Mouse (Mus musculus): ENCODE results near the gene Myo3a. TPM values are rescaled to one million over a fixed set of nuclear protein-coding genes. Genes with fewer than 3 reads are reported as not detected.
A peak's percentile ranks its signal among the peaks of the same experiment; 100 is the strongest.

Gene Myo3a
- polyA plus RNA-seq, 1 experiment from 2014 or later = not detected

DNA sequence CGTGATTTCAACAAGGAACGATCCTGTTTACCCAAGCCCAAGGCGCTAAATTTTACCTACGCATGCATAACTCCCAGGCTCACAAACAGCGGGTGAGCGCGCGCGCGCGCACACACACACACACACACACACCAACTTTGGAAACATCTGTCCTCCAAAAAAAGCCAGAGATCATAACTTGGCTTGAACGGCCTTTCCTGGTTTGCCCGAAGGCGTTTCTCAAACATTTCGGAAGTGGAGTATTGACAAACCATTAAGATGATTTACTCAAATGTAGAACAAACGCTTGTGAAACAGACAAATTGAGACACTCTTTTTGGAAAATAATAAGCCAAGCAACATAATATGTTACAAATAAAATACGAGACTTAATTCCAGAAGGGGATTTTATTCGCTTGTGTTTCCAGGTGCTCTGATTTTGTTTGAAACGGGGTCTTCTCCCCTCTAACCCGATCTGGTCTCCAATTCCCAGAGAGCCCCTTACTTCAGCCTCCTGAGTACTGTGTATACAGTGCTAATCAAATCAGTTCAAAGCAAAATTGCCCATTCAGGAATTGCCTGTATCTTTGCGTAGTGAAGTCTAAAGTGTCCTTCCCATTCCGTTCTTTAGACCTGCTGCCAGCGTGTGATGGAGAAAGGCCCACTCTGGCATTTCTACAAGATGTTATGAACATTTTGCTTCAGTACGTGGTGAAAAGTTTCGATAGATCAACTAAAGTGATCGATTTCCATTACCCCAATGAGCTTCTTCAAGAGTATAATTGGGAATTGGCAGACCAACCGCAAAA lies 397.1 kb downstream of the Myo3a start:
- peak overlapping the region; percentile 58 for H3K4me3 ChIP-seq (ENCODE audit: low read depth, low read length)
- H3K9ac ChIP-seq (ENCODE audit: low read depth, low read length) = peak overlapping the region; percentile 40
- peaks cover 13% of the 10 kb centered on the region for H3K27me3 ChIP-seq (ENCODE audit: control insufficient read depth, insufficient read depth, low read depth, low read length)
- peak overlapping the region; percentile 95 for H3K27ac ChIP-seq (ENCODE audit: low read length)
- 3% methylated on average over 27 of the region's 27 CpGs for WGBS
- ATAC-seq = no peak
- peaks cover 5% of the 10 kb centered on the region; the same call in 1 of the 2 replicates for H3K4me1 ChIP-seq (ENCODE audit: control insufficient read depth, insufficient read depth, low read length)
- no peaks in the 10 kb centered on the region for H3K9me3 ChIP-seq (replicated peaks; ENCODE audit: control insufficient read depth, low read length, poor library complexity, severe bottlenecking)
- H3K4me2 ChIP-seq (ENCODE audit: low read length) = peak overlapping the region; percentile 76
- no peaks in the 10 kb centered on the region for H3K36me3 ChIP-seq (ENCODE audit: control insufficient read depth, insufficient read depth, low read length)

DNA sequence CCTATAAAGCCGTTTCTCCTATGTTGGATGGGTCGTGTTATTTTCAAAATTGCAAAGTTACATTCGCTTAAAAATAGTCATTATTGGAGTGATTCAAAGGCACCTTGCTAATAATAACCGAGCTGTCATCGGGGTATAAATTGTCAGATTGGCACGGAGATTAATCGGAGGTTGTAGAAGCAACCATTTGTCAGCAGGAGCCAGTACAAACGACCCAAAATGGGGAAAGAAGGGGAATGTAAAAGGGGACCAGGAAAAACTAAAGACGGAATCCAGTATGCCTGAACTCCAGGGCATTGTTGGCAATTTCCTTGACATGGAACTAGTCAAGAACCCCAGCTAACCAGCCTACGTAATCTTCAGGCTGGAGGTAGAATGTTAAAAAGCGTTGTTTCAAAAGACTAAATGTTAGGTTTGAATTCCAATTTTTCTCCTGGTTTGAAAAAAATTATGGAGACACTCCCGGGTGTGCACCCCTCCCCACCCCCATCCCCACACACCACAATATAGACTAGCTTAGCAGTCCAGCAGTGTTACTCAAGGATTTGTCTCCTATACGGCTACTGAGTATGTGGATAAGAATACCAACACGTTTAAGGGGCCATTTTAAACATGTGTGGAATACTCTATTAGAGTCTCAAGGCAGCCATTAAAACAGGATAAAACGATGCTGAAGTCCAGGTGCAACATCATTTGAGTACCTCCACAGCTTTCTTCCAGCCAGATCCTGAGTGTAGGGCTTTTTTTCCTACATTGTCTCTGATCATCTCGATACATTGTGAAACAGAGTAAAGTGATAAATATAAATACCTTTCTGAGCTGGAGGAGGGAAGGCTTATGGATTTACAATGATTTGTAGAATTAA lies 398.0 kb downstream of the Myo3a start:
- ATAC-seq = no peak

DNA sequence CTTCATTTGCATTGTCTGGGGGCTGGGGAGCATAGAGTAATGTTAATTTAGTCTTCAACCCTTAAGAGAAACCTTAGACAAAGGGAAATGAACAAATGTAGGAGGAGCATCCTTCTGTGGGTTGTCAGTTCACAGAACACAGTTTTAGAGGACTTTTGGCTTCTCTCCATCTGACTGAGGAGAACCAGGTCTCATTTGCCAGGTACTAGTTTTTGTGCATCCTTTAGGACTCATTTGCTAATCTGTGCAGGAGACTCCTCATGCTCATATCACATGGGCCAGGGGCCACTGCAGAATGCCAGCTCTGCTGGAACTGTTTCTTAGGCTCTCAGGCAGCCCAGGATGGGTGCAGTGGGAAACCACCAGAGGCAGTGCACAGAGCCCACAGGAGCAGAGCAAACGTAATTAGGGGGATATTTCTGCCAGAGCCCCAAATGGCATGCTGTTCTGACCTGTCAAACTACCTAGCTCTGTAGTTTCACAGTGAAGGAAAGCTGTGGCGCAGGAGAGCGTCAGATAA lies 399.9 kb downstream of the Myo3a start:
- H3K4me2 ChIP-seq (ENCODE audit: low read length) = peak overlapping the region; percentile 76
- no peaks in the 10 kb centered on the region for H3K9me3 ChIP-seq (replicated peaks; ENCODE audit: control insufficient read depth, low read length, poor library complexity, severe bottlenecking)
- H3K9ac ChIP-seq (ENCODE audit: low read depth, low read length) = peak overlapping the region; percentile 59
- peak overlapping the region; percentile 58 for H3K4me3 ChIP-seq (ENCODE audit: low read depth, low read length)
- H3K4me1 ChIP-seq (ENCODE audit: control insufficient read depth, insufficient read depth, low read length) = no peaks in the 10 kb centered on the region
- 20% methylated on average over 3 of the region's 3 CpGs for WGBS
- 0 out of 2 replicates have a peak, but pooled peaks have one; percentile 27 for ATAC-seq
- H3K36me3 ChIP-seq (ENCODE audit: control insufficient read depth, insufficient read depth, low read length) = no peaks in the 10 kb centered on the region
- H3K27me3 ChIP-seq (ENCODE audit: control insufficient read depth, insufficient read depth, low read depth, low read length) = peaks cover 13% of the 10 kb centered on the region
- H3K27ac ChIP-seq (ENCODE audit: low read length) = peak overlapping the region; percentile 88

More for the DNA sequence above, 398.0 kb downstream of the Myo3a start:
- H3K4me3 ChIP-seq (ENCODE audit: low read depth, low read length) = peak overlapping the region; percentile 58
- H3K27ac ChIP-seq (ENCODE audit: low read length) = peak overlapping the region; percentile 95
- peaks cover 2% of the 10 kb centered on the region; the same call in 1 of the 2 replicates for H3K4me1 ChIP-seq (ENCODE audit: control insufficient read depth, insufficient read depth, low read length)
- peak overlapping the region; percentile 40 for H3K9ac ChIP-seq (ENCODE audit: low read depth, low read length)
- H3K36me3 ChIP-seq (ENCODE audit: control insufficient read depth, insufficient read depth, low read length) = no peaks in the 10 kb centered on the region
- peaks cover 13% of the 10 kb centered on the region for H3K27me3 ChIP-seq (ENCODE audit: control insufficient read depth, insufficient read depth, low read depth, low read length)
- no peaks in the 10 kb centered on the region for H3K9me3 ChIP-seq (replicated peaks; ENCODE audit: control insufficient read depth, low read length, poor library complexity, severe bottlenecking)
- 6% methylated on average over 16 of the region's 16 CpGs for WGBS
- peak overlapping the region; percentile 76 for H3K4me2 ChIP-seq (ENCODE audit: low read length)

DNA sequence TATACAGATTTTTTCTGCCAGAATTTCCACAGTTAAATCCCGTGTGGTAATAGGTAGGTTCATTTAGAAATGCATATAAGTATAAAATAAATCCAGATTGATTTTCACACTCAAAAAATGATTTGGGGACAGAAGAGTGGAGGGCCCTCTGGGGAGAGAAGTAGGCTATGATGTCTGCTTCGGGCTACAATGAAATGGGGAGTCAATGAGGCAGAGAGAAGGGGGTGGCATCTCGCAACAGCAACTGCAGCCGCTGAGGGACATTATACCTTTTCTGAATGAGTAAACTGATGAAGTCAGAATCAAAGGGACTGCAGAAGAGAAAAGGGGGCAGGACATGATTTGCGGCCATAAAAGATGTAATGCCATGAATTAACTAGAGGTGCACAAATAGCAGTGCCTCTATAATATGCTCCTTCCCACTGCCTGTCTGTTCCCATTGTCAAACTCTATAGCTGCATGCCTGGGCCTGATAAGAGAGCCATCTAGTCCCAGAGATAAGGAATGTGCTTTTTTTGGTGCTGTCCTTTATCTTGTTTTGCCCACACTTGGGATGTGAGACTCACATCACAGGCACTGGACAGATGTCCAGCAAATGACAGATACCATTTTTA lies 400.6 kb downstream of the Myo3a start:
- peaks cover 13% of the 10 kb centered on the region for H3K27me3 ChIP-seq (ENCODE audit: control insufficient read depth, insufficient read depth, low read depth, low read length)

DNA sequence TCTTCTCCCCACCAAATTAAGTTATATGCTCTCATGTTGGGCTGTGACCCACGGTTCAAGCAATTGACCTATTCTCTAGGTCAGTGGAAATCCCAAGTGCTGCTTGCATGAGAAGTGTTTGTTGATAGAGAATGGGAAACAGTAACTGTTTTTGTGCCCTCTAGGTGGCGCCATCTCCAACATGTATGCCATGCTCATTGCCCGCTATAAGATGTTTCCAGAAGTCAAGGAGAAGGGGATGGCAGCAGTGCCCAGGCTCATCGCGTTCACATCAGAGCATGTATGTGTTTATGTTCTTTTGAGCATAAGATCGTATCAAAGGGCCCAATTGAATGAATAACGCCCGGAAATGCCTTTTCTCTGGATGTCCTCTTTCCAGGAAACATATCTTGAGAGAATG lies 407.5 kb downstream of the Myo3a start:
- Histone ChIP-seq H3K27ac (ENCODE audit: low read length) (no peak overlapping the region), H3K9ac (ENCODE audit: low read depth, low read length) (no peak overlapping the region), H3K9me3 (replicated peaks; ENCODE audit: control insufficient read depth, low read length, poor library complexity, severe bottlenecking) (no peaks in the 10 kb centered on the region), H3K36me3 (ENCODE audit: control insufficient read depth, insufficient read depth, low read length) (no peaks in the 10 kb centered on the region), H3K4me1 (ENCODE audit: control insufficient read depth, insufficient read depth, low read length) (no peaks in the 10 kb centered on the region), H3K4me3 (ENCODE audit: low read depth, low read length) (no peak overlapping the region), H3K27me3 (ENCODE audit: control insufficient read depth, insufficient read depth, low read depth, low read length) (no peaks in the 10 kb centered on the region), H3K4me2 (ENCODE audit: low read length) (no peak overlapping the region)
- no peak for ATAC-seq
- 53% methylated on average over 8 of the region's 8 CpGs for WGBS

More for the DNA sequence above, 400.6 kb downstream of the Myo3a start:
- 21% methylated on average over 5 of the region's 5 CpGs for WGBS
- Histone ChIP-seq H3K4me1 (ENCODE audit: control insufficient read depth, insufficient read depth, low read length) (no peaks in the 10 kb centered on the region), H3K9ac (ENCODE audit: low read depth, low read length) (peak overlapping the region; percentile 59), H3K27ac (ENCODE audit: low read length) (peak overlapping the region; percentile 88), H3K4me3 (ENCODE audit: low read depth, low read length) (peak overlapping the region; percentile 58), H3K4me2 (ENCODE audit: low read length) (peak overlapping the region; percentile 76), H3K36me3 (ENCODE audit: control insufficient read depth, insufficient read depth, low read length) (no peaks in the 10 kb centered on the region), H3K9me3 (replicated peaks; ENCODE audit: control insufficient read depth, low read length, poor library complexity, severe bottlenecking) (no peaks in the 10 kb centered on the region)
- 0 out of 2 replicates have a peak, but pooled peaks have one; percentile 21 for ATAC-seq

DNA sequence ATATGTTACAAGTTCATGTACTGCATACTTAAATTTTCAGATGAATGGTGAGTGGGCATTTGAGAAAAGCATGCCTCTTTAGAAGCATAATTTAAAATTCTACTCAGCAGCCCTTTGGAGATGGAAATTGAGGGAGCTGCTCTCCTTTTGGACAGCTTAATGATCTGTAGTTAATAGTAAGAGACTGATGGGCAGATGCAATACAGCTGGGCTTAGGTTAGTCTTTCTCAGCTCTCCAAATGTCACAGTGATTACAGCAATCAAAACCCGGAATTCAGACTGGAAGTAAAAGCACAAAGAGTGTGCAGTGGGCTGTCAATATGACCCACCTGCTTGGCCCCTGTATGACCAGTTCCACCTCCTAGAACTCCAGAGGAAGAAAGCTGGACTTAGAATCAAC lies 418.8 kb downstream of the Myo3a start:
- ATAC-seq = no peak
- H3K27me3 ChIP-seq (ENCODE audit: control insufficient read depth, insufficient read depth, low read depth, low read length) = no peaks in the 10 kb centered on the region
- H3K9me3 ChIP-seq (replicated peaks; ENCODE audit: control insufficient read depth, low read length, poor library complexity, severe bottlenecking) = no peaks in the 10 kb centered on the region
- H3K4me1 ChIP-seq (ENCODE audit: control insufficient read depth, insufficient read depth, low read length) = 0 out of 2 replicates have a peak, but pooled peaks cover 5% of the 10 kb centered on the region
- H3K9ac ChIP-seq (ENCODE audit: low read depth, low read length) = no peak overlapping the region
- WGBS = 46% methylated on average over 1 of the region's 1 CpGs
- no peak overlapping the region for H3K4me3 ChIP-seq (ENCODE audit: low read depth, low read length)
- no peak overlapping the region for H3K4me2 ChIP-seq (ENCODE audit: low read length)
- H3K27ac ChIP-seq (ENCODE audit: low read length) = no peak overlapping the region
- no peaks in the 10 kb centered on the region for H3K36me3 ChIP-seq (ENCODE audit: control insufficient read depth, insufficient read depth, low read length)

DNA sequence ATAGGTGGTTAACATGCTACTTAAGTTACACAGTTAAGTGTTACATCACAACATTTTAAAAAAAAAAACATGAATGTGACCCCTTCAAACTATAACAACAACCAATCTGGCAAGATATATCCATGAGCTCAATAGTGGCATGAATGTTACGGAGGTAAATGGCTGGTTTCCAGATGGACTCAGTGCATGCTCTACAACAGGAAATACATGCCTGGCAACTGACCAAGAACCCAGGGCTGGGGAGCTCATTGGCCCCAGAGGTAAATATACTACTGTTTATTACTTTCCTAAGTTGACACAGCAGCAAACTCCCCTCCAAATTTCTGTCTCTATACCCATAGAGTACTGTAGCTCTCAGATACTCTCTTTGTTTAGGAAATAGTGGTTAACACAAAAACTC lies 421.1 kb downstream of the Myo3a start:
- 0 out of 2 replicates have a peak, but pooled peaks cover 5% of the 10 kb centered on the region for H3K4me1 ChIP-seq (ENCODE audit: control insufficient read depth, insufficient read depth, low read length)
- no peak overlapping the region for H3K9ac ChIP-seq (ENCODE audit: low read depth, low read length)
- ATAC-seq = no peak
- no peak overlapping the region for H3K4me2 ChIP-seq (ENCODE audit: low read length)
- H3K27me3 ChIP-seq (ENCODE audit: control insufficient read depth, insufficient read depth, low read depth, low read length) = no peaks in the 10 kb centered on the region
- H3K36me3 ChIP-seq (ENCODE audit: control insufficient read depth, insufficient read depth, low read length) = no peaks in the 10 kb centered on the region
- no peak overlapping the region for H3K27ac ChIP-seq (ENCODE audit: low read length)
- H3K4me3 ChIP-seq (ENCODE audit: low read depth, low read length) = no peak overlapping the region
- WGBS = 91% methylated on average over 1 of the region's 1 CpGs
- H3K9me3 ChIP-seq (replicated peaks; ENCODE audit: control insufficient read depth, low read length, poor library complexity, severe bottlenecking) = no peaks in the 10 kb centered on the region

DNA sequence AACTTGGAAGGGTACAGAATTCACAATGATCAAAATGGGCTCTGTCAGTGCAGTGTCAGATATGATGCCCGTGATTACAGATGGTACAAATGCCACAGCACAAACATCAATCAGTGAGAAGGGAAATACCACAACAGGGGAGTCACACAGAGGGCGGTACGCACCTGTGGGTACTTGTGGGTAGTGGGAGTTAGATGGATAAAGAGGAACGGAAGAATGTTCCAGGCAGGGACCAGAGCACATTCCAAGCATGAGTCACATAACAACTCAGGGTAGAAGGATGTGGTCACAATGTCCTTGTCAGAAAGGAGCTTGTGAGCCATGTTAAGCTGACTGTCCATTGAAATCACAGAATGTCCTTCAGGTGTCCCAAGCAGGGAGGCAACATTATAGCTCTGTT lies 424.5 kb downstream of the Myo3a start:
- H3K36me3 ChIP-seq (ENCODE audit: control insufficient read depth, insufficient read depth, low read length) = no peaks in the 10 kb centered on the region
- no peak overlapping the region for H3K27ac ChIP-seq (ENCODE audit: low read length)
- H3K9me3 ChIP-seq (replicated peaks; ENCODE audit: control insufficient read depth, low read length, poor library complexity, severe bottlenecking) = no peaks in the 10 kb centered on the region
- no peak for ATAC-seq
- 87% methylated on average over 4 of the region's 4 CpGs for WGBS
- no peak overlapping the region for H3K9ac ChIP-seq (ENCODE audit: low read depth, low read length)
- H3K4me1 ChIP-seq (ENCODE audit: control insufficient read depth, insufficient read depth, low read length) = no peaks in the 10 kb centered on the region
- no peaks in the 10 kb centered on the region for H3K27me3 ChIP-seq (ENCODE audit: control insufficient read depth, insufficient read depth, low read depth, low read length)
- no peak overlapping the region for H3K4me3 ChIP-seq (ENCODE audit: low read depth, low read length)
- H3K4me2 ChIP-seq (ENCODE audit: low read length) = no peak overlapping the region
